Mouse (Mus musculus): ENCODE measurements around the gene Cep44.

The Cep44 gene

DNA sequence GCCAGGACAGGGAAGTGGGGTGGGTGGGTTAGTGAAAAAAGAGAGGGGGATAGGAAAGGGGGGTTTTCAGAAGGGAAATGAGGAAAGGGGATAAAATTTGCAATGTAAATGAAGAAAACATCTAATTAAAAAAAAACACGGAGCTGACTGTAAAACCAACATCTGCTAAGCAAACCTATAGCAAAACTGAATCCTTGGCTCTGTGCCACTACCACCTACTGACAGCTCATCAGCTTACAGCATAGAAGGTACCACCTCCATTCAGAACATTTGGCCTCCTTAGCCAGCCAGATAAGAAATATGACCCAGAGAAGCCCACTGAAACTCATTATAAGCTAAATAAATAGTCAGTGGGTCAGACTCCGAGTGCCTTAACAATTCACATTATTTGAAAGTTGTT, 61.4 kb downstream of the Cep44 start:
- ATAC-seq (ENCODE audit: insufficient number of reproducible peaks, low FRiP score, low TSS enrichment): no peak

- no peak for ATAC-seq (ENCODE audit: insufficient number of reproducible peaks, low FRiP score, low TSS enrichment)
These were observed 64.8 kb downstream of the Cep44 start for GRCm38 (mm10) chr8:56486006-56486405.
